Mouse (Mus musculus): ENCODE results near the gene Engase. TPM values are rescaled to one million over a fixed set of nuclear protein-coding genes. Genes with fewer than 3 reads are reported as not detected.

Gene Engase
- polyA plus RNA-seq, 1 experiment from 2014 or later, result 11.3 TPM

DNA sequence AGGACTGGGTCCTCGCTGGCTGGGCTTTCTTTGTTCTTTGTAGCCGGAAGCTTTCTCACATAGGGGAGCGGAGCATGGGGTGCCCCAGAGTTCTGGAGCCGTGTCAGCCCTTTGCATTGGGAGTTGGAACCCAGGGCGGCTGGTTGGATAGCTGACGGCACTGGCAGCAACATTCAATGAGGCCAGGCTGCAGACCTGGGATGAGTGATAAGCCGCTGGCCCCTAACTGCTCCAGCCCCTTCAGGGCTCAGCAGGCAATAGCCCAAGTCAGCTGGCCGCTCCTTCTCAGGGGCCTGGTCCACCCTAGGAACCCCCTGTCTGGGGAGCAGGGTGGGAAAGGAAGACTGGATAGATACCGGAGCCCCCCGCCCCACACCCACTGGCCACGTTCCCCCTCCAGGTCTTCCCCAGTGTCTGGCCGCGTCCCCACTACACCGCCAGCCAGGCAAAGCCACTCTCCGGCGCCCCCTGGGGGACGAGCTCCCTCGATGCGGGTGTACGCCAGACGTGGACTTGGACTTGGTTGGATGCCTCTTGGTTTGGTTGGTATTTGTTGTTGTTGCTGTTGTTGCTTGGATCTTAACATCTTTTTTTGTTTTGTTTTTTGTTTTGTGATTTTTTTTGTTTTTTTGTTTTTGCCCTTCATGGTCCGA lies 14.1 kb downstream of the Engase start:
- Histone ChIP-seq H3K36me3 (ENCODE audit: control insufficient read depth, insufficient read depth, low read length) (no peaks in the 10 kb centered on the region), H3K4me2 (ENCODE audit: low read depth, low read length) (peak overlapping the region; percentile 43), H3K27me3 (ENCODE audit: control insufficient read depth, insufficient read depth, low read length) (no peaks in the 10 kb centered on the region), H3K4me1 (ENCODE audit: control insufficient read depth, insufficient read depth, low read length) (no peaks in the 10 kb centered on the region), H3K9ac (ENCODE audit: low read length) (peak overlapping the region; percentile 54; the same call in 1 of the 2 replicates), H3K27ac (ENCODE audit: low read length) (no peak overlapping the region), H3K9me3 (replicated peaks; ENCODE audit: control insufficient read depth, low read length) (no peaks in the 10 kb centered on the region), H3K4me3 (replicated peaks; ENCODE audit: low read length) (peak overlapping the region; percentile 9; the same call in 1 of the 2 replicates)
- 20% methylated on average over 22 of the region's 22 CpGs for WGBS
- ATAC-seq (ENCODE audit: insufficient read depth, low FRiP score), result peak; percentile 19; the same call in 1 of the 2 replicates

DNA sequence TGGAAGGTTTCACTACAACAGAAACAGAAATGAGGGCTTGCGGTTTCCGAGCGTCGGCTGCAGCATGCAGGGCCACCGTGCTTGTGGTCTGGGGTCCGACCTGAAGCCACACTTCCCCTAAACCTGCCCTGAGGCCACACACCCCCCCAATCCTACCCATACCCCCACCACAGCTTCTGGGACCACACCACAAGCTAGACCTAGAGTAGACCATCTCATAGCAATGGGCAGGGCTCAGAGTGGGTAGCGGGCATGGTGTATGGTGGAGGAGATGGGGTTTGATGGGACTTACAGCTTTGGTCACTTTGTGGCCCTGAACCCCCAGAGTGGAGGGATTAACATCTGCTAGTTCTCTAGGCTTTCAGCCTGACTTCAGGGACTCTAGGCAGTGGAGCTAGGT lies 14.6 kb downstream of the Engase start:
- Histone ChIP-seq H3K4me3 (replicated peaks; ENCODE audit: low read length) (no peak overlapping the region), H3K36me3 (ENCODE audit: control insufficient read depth, insufficient read depth, low read length) (no peaks in the 10 kb centered on the region), H3K27ac (ENCODE audit: low read length) (no peak overlapping the region), H3K4me2 (ENCODE audit: low read depth, low read length) (no peak overlapping the region), H3K9ac (ENCODE audit: low read length) (no peak overlapping the region), H3K9me3 (replicated peaks; ENCODE audit: control insufficient read depth, low read length) (no peaks in the 10 kb centered on the region), H3K27me3 (ENCODE audit: control insufficient read depth, insufficient read depth, low read length) (no peaks in the 10 kb centered on the region), H3K4me1 (ENCODE audit: control insufficient read depth, insufficient read depth, low read length) (no peaks in the 10 kb centered on the region)
- 89% methylated on average over 7 of the region's 7 CpGs for WGBS
- no peak for ATAC-seq (ENCODE audit: insufficient read depth, low FRiP score)

DNA sequence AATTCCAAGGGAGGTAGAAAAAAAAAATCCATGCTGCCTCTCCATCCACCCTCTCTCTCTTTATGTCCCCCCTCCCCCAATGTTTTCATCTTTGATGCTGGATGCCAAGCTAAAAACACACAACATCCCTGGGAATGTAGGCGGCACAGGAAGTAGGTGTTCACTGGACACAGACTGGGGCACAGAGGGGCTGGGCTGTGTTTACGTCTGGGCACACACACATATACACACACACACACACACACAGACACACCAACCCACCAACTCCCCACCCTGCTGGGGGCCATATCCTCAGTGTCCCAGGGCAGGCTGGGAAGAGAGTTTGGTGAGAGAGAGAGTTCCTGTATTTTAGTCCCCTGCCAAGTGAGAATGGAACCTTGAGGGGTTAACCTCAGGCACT lies 16.8 kb downstream of the Engase start:
- ATAC-seq (ENCODE audit: insufficient read depth, low FRiP score), result no peak
- WGBS, result 73% methylated on average over 2 of the region's 2 CpGs
- Histone ChIP-seq H3K9ac (ENCODE audit: low read length) (no peak overlapping the region), H3K4me2 (ENCODE audit: low read depth, low read length) (no peak overlapping the region), H3K27ac (ENCODE audit: low read length) (no peak overlapping the region), H3K4me1 (ENCODE audit: control insufficient read depth, insufficient read depth, low read length) (no peaks in the 10 kb centered on the region), H3K4me3 (replicated peaks; ENCODE audit: low read length) (no peak overlapping the region), H3K36me3 (ENCODE audit: control insufficient read depth, insufficient read depth, low read length) (no peaks in the 10 kb centered on the region), H3K27me3 (ENCODE audit: control insufficient read depth, insufficient read depth, low read length) (no peaks in the 10 kb centered on the region), H3K9me3 (replicated peaks; ENCODE audit: control insufficient read depth, low read length) (no peaks in the 10 kb centered on the region)

DNA sequence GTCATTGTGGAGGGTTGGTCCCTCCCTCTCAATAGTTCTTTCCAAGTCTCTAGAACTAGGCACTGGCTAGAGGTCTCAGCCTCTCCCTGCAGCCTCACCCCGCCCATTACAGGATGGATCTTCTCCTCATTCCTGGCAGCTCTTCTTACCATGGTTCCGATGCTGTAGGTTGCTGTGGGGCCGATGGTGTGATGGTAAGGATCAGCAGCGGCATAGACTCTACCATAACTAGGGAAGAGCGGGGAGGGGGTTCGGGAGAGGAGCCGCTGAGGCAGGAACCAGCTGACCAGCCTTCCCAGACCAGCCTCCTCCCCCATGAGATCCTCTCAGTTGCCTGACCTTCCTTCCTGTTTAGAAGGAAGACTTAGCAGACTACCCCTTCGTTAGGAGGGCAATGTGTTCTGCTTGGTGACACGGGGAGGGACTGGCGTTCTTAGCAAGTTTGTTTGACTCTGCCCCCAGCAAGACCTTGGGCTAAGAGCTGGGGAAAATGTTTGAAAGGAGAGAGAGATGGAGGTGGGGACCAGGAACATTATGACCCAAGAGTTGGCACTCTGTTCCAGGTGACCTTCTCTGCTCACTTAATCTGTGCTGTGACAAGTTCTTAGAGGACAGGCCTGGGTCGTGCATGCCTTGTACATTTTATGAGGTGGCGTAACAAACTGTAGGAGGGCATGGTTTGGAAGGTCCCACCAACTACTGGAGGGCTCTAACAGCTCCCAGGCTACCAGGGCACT lies 17.5 kb downstream of the Engase start:
- Histone ChIP-seq H3K4me3 (replicated peaks; ENCODE audit: low read length) (no peak overlapping the region), H3K4me2 (ENCODE audit: low read depth, low read length) (no peak overlapping the region), H3K27ac (ENCODE audit: low read length) (no peak overlapping the region), H3K36me3 (ENCODE audit: control insufficient read depth, insufficient read depth, low read length) (no peaks in the 10 kb centered on the region), H3K9ac (ENCODE audit: low read length) (no peak overlapping the region), H3K27me3 (ENCODE audit: control insufficient read depth, insufficient read depth, low read length) (no peaks in the 10 kb centered on the region), H3K9me3 (replicated peaks; ENCODE audit: control insufficient read depth, low read length) (no peaks in the 10 kb centered on the region), H3K4me1 (ENCODE audit: control insufficient read depth, insufficient read depth, low read length) (no peaks in the 10 kb centered on the region)
- 71% methylated on average over 12 of the region's 12 CpGs for whole genome bisulfite sequencing
- ATAC-seq (ENCODE audit: insufficient read depth, low FRiP score), result no peak

DNA sequence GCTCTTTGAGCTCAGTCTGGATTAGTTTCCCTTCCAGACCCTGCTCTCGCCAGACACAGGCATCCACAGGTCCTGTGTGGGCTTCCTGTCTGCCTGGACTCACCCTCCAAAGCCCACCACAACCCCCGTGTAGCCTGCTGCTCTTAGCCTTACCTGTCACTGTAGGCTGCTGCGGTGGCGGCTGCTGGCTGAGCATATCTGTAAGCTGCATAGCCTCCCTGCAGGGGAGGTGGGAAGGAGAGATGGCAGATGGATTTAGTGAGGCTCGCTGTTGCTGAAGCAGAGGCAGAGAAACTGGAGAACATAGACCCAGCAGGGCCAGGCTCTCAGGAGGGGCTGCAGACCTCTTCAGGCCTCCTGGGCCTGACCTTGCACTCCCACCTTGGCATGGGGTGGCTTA lies 18.4 kb downstream of the Engase start:
- WGBS, result 43% methylated on average over 5 of the region's 5 CpGs
- Histone ChIP-seq H3K27ac (ENCODE audit: low read length) (no peak overlapping the region), H3K4me2 (ENCODE audit: low read depth, low read length) (no peak overlapping the region), H3K36me3 (ENCODE audit: control insufficient read depth, insufficient read depth, low read length) (no peaks in the 10 kb centered on the region), H3K9me3 (replicated peaks; ENCODE audit: control insufficient read depth, low read length) (no peaks in the 10 kb centered on the region), H3K4me3 (replicated peaks; ENCODE audit: low read length) (no peak overlapping the region), H3K27me3 (ENCODE audit: control insufficient read depth, insufficient read depth, low read length) (no peaks in the 10 kb centered on the region), H3K4me1 (ENCODE audit: control insufficient read depth, insufficient read depth, low read length) (no peaks in the 10 kb centered on the region), H3K9ac (ENCODE audit: low read length) (no peak overlapping the region)
- ATAC-seq (ENCODE audit: insufficient read depth, low FRiP score), result no peak

DNA sequence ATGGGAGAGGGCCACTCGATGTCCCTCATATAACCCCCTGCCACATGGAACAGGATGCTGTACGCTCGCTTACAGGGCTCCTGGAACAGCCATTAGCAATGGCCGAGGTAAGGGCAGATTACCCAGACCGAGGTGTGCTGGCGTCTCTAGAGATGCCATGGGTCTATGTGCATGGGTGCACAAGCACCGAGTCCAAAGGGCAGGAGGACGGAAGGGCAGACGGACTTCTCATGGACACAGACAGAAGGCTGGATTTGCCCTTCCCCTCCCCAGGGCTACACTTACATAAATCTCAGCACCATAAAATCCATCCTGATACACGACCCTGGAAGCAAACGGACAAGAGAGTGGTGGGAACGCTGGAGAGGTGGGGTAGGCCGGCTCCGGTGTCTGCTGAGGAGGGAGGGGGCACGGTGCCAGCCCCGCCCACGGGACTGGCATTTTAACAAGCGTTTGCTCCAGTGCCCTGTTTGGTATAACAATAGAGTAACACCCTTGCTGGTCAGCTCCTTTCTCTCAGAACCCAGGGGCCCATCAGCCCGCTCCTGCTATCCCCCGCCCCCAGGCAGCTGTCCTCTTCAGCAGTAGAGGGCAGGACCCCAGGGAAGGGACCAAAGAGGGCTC lies 19.5 kb downstream of the Engase start:
- ATAC-seq (ENCODE audit: insufficient read depth, low FRiP score), result no peak
- no peak overlapping the region for H3K4me3 ChIP-seq (replicated peaks; ENCODE audit: low read length)
- H3K9me3 ChIP-seq (replicated peaks; ENCODE audit: control insufficient read depth, low read length), result no peaks in the 10 kb centered on the region
- no peak overlapping the region for H3K27ac ChIP-seq (ENCODE audit: low read length)
- H3K4me2 ChIP-seq (ENCODE audit: low read depth, low read length), result no peak overlapping the region
- 58% methylated on average over 20 of the region's 20 CpGs for WGBS
- H3K4me1 ChIP-seq (ENCODE audit: control insufficient read depth, insufficient read depth, low read length), result no peaks in the 10 kb centered on the region
- H3K27me3 ChIP-seq (ENCODE audit: control insufficient read depth, insufficient read depth, low read length), result no peaks in the 10 kb centered on the region
- no peaks in the 10 kb centered on the region for H3K36me3 ChIP-seq (ENCODE audit: control insufficient read depth, insufficient read depth, low read length)
- H3K9ac ChIP-seq (ENCODE audit: low read length), result no peak overlapping the region

DNA sequence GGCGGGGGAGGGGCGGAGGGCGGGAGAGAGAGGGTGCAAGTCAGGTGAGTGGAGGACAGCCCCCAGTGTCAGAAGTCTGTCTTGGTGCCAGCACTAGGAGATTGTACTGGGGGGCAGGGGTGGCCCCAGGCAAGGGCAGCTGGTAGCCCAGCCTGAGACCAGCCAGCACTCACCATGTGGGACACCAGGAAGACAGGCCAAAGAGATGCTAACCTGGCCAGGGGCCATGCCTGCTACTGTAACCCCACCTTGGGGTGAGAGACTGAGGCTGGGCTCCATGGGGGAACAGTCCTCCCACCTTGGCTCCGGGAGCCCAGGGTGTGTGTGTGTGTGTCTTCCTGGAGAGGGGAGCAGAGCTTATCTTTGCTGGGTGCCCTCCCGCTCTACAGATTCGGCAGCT lies 26.4 kb downstream of the Engase start:
- Histone ChIP-seq H3K9me3 (replicated peaks; ENCODE audit: control insufficient read depth, low read length) (no peaks in the 10 kb centered on the region), H3K27me3 (ENCODE audit: control insufficient read depth, insufficient read depth, low read length) (peaks cover 25% of the 10 kb centered on the region), H3K9ac (ENCODE audit: low read length) (no peak overlapping the region), H3K4me2 (ENCODE audit: low read depth, low read length) (no peak overlapping the region), H3K4me3 (replicated peaks; ENCODE audit: low read length) (no peak overlapping the region), H3K36me3 (ENCODE audit: control insufficient read depth, insufficient read depth, low read length) (no peaks in the 10 kb centered on the region), H3K4me1 (ENCODE audit: control insufficient read depth, insufficient read depth, low read length) (no peaks in the 10 kb centered on the region), H3K27ac (ENCODE audit: low read length) (no peak overlapping the region)
- no peak for ATAC-seq (ENCODE audit: insufficient read depth, low FRiP score)
- WGBS, result 41% methylated on average over 6 of the region's 6 CpGs

DNA sequence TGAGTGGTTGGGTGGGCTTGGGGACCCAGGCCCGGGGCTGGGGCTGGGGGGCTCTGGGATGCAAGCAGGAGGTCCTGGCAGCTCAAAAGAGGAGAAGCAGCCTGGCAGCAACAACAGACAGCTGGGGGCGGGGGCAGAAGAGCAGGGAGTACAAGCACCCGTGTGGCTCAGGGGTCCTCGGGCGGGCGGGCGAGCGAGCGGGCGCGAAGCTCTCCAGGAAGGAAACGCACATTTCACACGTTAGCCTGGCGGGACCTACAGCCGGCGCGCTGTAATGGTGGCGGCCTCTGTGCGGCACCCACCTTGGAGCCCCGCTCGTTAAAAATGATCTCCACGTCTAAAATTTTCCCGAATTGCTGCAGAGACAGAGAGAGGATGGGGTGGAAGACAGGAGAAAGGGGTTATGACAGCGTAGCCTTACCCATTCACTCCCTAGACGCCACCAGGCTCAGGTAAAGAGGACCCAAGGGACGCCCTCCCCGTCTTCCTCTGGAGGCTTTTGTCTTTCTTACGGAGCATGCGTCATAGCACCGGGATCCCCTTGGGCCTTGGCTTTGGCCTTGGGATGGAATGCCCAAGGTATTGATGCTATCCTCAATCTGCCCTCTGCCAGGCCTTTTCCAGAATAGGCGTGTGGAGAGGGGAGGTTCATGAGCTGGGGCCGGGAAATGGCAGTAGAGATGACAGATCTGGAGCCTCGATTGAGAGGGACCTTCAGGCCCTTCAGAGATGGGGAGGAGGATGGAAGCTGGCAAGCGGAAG lies 27.0 kb downstream of the Engase start:
- Histone ChIP-seq H3K9me3 (replicated peaks; ENCODE audit: control insufficient read depth, low read length) (no peaks in the 10 kb centered on the region), H3K36me3 (ENCODE audit: control insufficient read depth, insufficient read depth, low read length) (no peaks in the 10 kb centered on the region), H3K27ac (ENCODE audit: low read length) (no peak overlapping the region), H3K4me1 (ENCODE audit: control insufficient read depth, insufficient read depth, low read length) (no peaks in the 10 kb centered on the region), H3K4me2 (ENCODE audit: low read depth, low read length) (no peak overlapping the region), H3K4me3 (replicated peaks; ENCODE audit: low read length) (no peak overlapping the region), H3K9ac (ENCODE audit: low read length) (0 out of 2 replicates have a peak overlapping the region, but pooled peaks have one; percentile 16), H3K27me3 (ENCODE audit: control insufficient read depth, insufficient read depth, low read length) (peaks cover 25% of the 10 kb centered on the region)
- no peak for ATAC-seq (ENCODE audit: insufficient read depth, low FRiP score)
- 17% methylated on average over 34 of the region's 34 CpGs for WGBS

DNA sequence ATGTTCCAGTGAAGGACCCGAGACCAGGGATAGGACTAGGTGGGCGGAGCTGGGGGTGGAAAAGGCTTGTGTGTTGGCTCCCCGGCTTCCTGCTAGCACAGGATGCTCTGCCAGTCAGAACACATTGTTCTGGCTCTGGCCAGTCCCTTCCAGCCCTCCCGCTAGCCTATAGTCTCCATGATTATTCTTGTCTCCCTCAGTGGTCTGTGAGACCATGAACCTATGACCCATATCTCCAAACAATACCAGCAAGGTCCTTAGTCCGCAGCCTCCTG lies 27.5 kb downstream of the Engase start:
- H3K27me3 ChIP-seq (ENCODE audit: control insufficient read depth, insufficient read depth, low read length), result peaks cover 25% of the 10 kb centered on the region
- ATAC-seq (ENCODE audit: insufficient read depth, low FRiP score), result no peak
- H3K4me2 ChIP-seq (ENCODE audit: low read depth, low read length), result no peak overlapping the region
- WGBS, result 51% methylated on average over 5 of the region's 5 CpGs
- no peaks in the 10 kb centered on the region for H3K36me3 ChIP-seq (ENCODE audit: control insufficient read depth, insufficient read depth, low read length)
- no peak overlapping the region for H3K9ac ChIP-seq (ENCODE audit: low read length)
- no peak overlapping the region for H3K27ac ChIP-seq (ENCODE audit: low read length)
- H3K4me1 ChIP-seq (ENCODE audit: control insufficient read depth, insufficient read depth, low read length), result no peaks in the 10 kb centered on the region
- no peaks in the 10 kb centered on the region for H3K9me3 ChIP-seq (replicated peaks; ENCODE audit: control insufficient read depth, low read length)
- H3K4me3 ChIP-seq (replicated peaks; ENCODE audit: low read length), result no peak overlapping the region

Data from stomach, embryonic 16.5 days (tissue).